Mouse (Mus musculus) liver, adult 2 months (tissue): ENCODE measurements around the gene Sirt6. TPM values are rescaled to one million over a fixed set of nuclear protein-coding genes. Genes with fewer than 3 reads are reported as not detected.
A peak's percentile ranks its signal among the peaks of the same experiment; 100 is the strongest.
"Not testable (repeated sequence)": the region's sequence is repeated elsewhere in the genome, so short reads cannot be mapped to it uniquely, and the experiment has no call there.

Experiments used
- DNase-seq: peaks from one replicate; pipeline ENCODE4 v3.0.0-alpha.2; 2011; ENCODE audit warnings: low read depth, low spot score; ENCODE audit errors: extremely low read depth
- H3K27ac ChIP-seq: fragments of 200-500 bp; replicated peaks from 2 replicates; pipeline ENCODE4 v1.5.1; 2012; ENCODE audit warnings: low read depth, mild to moderate bottlenecking, control low read depth, inconsistent platforms, low read length; ENCODE audit not compliant: insufficient read depth
- H3K27me3 ChIP-seq: fragments of 200-500 bp; 2 replicates; pipeline ENCODE4 v1.6.1; 2012; ENCODE audit warnings: mild to moderate bottlenecking, moderate library complexity, low read length, inconsistent platforms; ENCODE audit not compliant: control insufficient read depth, insufficient read depth
- H3K36me3 ChIP-seq: fragments of 200-500 bp; 2 replicates; pipeline ENCODE4 v1.6.1; 2012; ENCODE audit warnings: low read length, inconsistent platforms; ENCODE audit not compliant: control insufficient read depth, insufficient read depth
- H3K4me1 ChIP-seq: fragments of 200-500 bp; 2 replicates; pipeline ENCODE4 v1.6.1; 2011; ENCODE audit warnings: low read length; ENCODE audit not compliant: control insufficient read depth, insufficient read depth
- H3K4me3 ChIP-seq: fragments of 200-500 bp; 2 replicates; pipeline ENCODE4 v1.5.1; 2011; ENCODE audit warnings: low read depth, mild to moderate bottlenecking, control low read depth, low read length, moderate library complexity; ENCODE audit not compliant: insufficient read depth
- H3K79me2 ChIP-seq: fragments of 200-500 bp; 2 replicates; pipeline ENCODE4 v1.6.1; 2012; ENCODE audit warnings: inconsistent platforms, mild to moderate bottlenecking, low read length, moderate library complexity; ENCODE audit not compliant: control insufficient read depth, insufficient read depth
- H3K9ac ChIP-seq: fragments of 200-500 bp; 2 replicates; pipeline ENCODE4 v1.6.1; 2012; ENCODE audit warnings: low read depth, mild to moderate bottlenecking, control low read depth, inconsistent platforms, low read length
- CTCF ChIP-seq: fragments of 200-500 bp; IDR thresholded peaks from 2 replicates; pipeline ENCODE4 v1.5.1; 2011; ENCODE audit warnings: low read depth, low read length, control low read depth
- POLR2A ChIP-seq: fragments of 200-500 bp; IDR thresholded peaks from 2 replicates; pipeline ENCODE4 v1.6.1; 2011; ENCODE audit warnings: low read length, control low read depth; ENCODE audit not compliant: insufficient read depth; ENCODE audit errors: extremely low read depth
- WGBS: fragments of 180-500 bp; shearing (Covaris S2); methylation state at CpG from one replicate; pipeline ENCODE4 v1.1.7; 2018; 5-methylcytosine and 5-hydroxymethylcytosine counted together
- polyA plus RNA-seq: library from polyadenylated mRNA; depleted of rRNA; stranded (reverse); fragments of >200 nt; gene quantifications from 2 replicates; pipeline ENCODE4 v1.2.3, GENCODE M21; 2012
- total RNA-seq: library from RNA; depleted of rRNA; stranded (reverse); fragments of >200 nt; gene quantifications from 2 replicates; pipeline ENCODE4 v1.2.3, GENCODE M21; 2014

Gene Sirt6
- total and polyA plus RNA-seq, 2 experiments = 1.5 to 9.2 TPM

DNA sequence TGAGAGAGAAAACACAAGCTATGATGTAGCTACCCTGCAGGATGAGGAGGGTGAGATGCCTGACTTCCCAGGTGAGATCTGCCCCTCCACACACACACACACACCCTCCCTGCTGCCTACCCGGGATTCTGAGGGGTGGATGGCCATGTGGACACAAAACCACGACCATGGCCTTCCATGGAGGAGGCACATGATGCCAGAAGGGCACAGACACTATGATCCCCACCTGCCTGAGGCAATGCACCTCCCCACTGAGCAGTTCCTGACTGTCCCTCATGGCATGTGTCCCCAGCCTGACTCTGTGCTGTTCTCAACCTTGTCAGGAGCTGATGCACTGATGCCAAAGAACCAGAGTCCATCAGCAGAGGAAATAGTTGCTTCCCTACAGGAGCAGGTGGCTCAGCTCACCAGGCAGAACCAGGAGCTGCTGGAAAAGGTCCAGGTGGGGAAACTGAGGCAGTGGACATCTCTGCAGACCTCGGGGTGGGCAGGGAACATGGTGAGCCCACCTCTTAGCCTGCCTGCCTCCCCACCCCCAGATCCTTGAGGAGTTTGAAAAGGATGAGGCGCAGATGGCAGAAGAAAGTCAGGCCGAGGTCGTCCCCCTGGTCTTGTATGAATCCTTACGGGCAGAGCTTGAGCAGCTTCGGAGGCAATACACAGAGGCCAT, 14.5 kb upstream of the Sirt6 start:
- no peak overlapping the region for H3K27ac ChIP-seq
- no peaks in the 10 kb centered on the region for H3K27me3 ChIP-seq
- peak; percentile 15 for DNase-seq
- TF ChIP-seq CTCF (no peak), POLR2A (no peak)
- H3K4me3 ChIP-seq = peak overlapping the region; percentile 80; the same call in 1 of the 2 replicates
- WGBS = 84% methylated on average over 8 of the region's 8 CpGs
- no peak overlapping the region for H3K9ac ChIP-seq
- no peaks in the 10 kb centered on the region for H3K36me3 ChIP-seq
- H3K4me1 ChIP-seq = peaks cover 8% of the 10 kb centered on the region
- H3K79me2 ChIP-seq = no peaks in the 10 kb centered on the region

DNA sequence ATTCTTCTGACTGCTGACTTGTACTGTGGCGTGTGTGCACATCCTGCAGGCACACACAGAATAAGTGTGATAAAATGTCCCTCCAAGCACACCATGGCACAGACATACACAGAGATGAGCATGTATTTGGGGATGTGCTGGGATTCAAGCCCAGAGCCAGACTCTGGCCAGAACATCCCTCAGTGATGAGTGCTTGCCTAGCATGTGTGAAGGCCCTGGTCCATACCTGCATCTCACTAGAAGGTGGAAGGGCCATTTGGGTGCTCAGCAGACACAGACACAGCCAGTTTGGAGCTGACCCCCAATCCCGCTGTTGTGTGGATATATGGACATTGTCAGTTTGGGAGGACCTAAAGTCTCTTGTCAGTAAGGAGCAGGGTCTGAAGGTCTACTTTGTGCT, 14.0 kb upstream of the Sirt6 start:
- Histone ChIP-seq H3K27ac (no peak overlapping the region), H3K36me3 (no peaks in the 10 kb centered on the region), H3K79me2 (no peaks in the 10 kb centered on the region), H3K27me3 (no peaks in the 10 kb centered on the region), H3K4me3 (no peak overlapping the region), H3K4me1 (peaks cover 8% of the 10 kb centered on the region), H3K9ac (no peak overlapping the region)
- no peak for DNase-seq
- no peak for TF ChIP-seq CTCF
- TF ChIP-seq POLR2A = no peak
- 86% methylated on average over 2 of the region's 2 CpGs for WGBS

DNA sequence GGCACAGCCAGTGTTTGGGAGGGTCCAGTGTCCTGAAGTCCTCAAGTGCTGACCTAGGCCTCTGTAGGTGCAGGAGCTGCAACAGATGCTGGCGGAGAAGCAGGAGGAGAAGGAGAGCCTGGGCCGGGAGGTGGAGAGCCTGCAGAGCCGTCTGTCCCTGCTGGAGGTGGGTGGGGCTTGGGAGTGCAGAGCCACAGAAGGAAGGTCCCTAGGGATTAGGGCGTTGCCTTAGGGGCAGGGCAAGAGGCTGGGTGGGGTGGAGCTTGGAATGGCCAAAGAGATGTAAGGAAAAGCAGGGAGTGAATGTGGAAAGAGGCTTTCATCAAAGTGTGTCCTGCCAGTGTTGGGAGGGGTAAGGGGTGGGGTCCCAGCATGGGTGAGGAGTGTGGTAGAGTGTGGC, 13.2 kb upstream of the Sirt6 start:
- DNase-seq = not testable (repeated sequence)

DNA sequence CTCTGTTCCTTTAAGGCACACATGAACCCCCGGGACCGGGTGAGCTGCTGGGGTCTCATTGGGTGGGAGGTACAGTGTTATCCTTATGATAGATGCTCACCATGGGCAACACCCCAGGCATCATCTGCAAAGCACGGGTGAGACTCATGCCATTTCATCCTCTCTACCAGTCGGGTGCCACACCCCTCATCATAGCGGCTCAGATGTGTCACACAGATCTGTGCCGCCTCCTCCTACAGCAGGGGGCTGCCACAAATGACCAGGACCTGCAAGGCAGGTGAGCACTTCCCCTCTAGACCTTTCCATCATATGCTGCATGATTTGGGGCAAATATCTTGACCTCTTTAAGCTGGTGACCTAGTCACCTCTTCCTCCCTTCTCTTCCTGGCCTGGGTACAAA, 10.5 kb upstream of the Sirt6 start:
- DNase-seq = no peak
- WGBS = 81% methylated on average over 6 of the region's 6 CpGs
- TF ChIP-seq POLR2A = no peak
- no peak for TF ChIP-seq CTCF
- no peak overlapping the region for H3K4me3 ChIP-seq
- no peak overlapping the region for H3K9ac ChIP-seq
- H3K27me3 ChIP-seq = no peaks in the 10 kb centered on the region
- no peak overlapping the region for H3K27ac ChIP-seq
- H3K79me2 ChIP-seq = no peaks in the 10 kb centered on the region
- peaks cover 8% of the 10 kb centered on the region for H3K4me1 ChIP-seq
- no peaks in the 10 kb centered on the region for H3K36me3 ChIP-seq

More for the DNA sequence above, 13.2 kb upstream of the Sirt6 start:
- H3K4me3 ChIP-seq, H3K36me3 ChIP-seq, H3K79me2 ChIP-seq, H3K9ac ChIP-seq, H3K27ac ChIP-seq, H3K4me1 ChIP-seq, H3K27me3 ChIP-seq: not testable (repeated sequence)
- WGBS = 59% methylated on average over 4 of the region's 4 CpGs

DNA sequence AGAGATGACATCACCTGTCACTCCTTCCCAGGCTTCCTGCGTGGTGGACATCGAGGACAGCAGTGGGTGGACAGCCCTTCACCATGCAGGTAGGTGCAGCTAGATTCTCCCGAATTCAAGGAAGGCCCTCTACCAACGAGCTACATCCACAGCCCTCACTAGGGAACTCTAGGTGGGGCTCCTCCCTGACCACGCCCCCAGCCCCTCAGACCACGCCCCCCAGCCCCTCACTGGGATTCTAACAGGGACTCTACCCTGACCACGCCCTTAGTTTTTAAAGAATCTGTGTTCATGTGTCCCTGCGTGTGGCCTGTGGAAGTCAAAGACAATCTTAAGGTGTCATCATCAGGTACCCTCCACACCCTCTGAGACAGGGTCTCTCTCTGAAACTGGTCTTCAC, 8.7 kb upstream of the Sirt6 start:
- no peak overlapping the region for H3K9ac ChIP-seq
- no peak overlapping the region for H3K27ac ChIP-seq
- no peaks in the 10 kb centered on the region for H3K36me3 ChIP-seq
- H3K4me3 ChIP-seq = no peak overlapping the region
- no peak for DNase-seq
- no peaks in the 10 kb centered on the region for H3K27me3 ChIP-seq
- H3K4me1 ChIP-seq = no peaks in the 10 kb centered on the region
- no peaks in the 10 kb centered on the region for H3K79me2 ChIP-seq
- 32% methylated on average over 8 of the region's 8 CpGs for WGBS
- TF ChIP-seq POLR2A = no peak
- no peak for TF ChIP-seq CTCF

DNA sequence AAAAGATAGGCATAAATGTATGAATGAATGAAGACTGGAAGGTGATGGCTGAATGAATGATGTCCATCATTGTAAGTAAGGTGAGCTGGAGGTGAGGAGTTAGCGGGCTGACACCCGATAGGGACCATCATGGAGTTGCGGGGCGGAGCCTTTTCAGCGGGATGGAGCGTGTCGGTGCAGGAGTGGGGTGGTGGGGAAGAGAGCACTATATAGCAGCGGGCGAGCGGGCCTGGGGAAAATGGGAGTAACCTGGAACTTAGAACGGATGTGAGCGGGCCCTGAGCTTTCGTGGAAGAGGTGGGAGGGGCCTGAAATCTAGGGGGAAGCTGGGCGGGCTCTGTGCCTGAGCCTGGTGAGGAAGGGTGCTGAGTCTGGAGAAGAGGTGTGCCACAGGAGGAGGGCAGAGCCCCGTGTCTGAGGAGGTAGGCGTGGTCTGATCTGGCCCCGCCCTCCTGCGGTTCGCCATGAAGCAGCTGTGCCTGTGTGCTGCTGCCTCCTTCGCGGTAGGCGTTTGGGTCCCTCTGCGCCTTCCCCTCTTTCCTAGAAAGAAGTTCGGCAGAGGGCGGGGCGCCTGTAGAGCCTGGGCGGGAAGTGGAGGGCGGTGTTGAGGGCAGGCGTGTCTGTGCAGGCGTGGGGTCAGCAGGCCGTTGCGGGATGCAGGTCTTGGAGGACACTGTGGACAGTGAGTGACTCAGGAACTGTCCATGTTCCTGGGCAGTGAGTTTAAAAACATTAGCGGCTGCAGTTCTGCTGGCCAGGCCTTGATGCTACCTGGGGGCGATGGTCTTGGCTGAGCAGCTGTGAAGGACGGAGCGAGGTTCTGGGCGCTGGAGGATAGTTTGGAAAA, 5.9 kb upstream of the Sirt6 start:
- H3K4me1 ChIP-seq = no peaks in the 10 kb centered on the region
- H3K4me3 ChIP-seq = peak overlapping the region; percentile 34; the same call in 1 of the 2 replicates
- DNase-seq = peak; percentile 50
- 9% methylated on average over 37 of the region's 37 CpGs for WGBS
- H3K27me3 ChIP-seq = no peaks in the 10 kb centered on the region
- H3K79me2 ChIP-seq = no peaks in the 10 kb centered on the region
- H3K9ac ChIP-seq = peak overlapping the region; percentile 0; the same call in 1 of the 2 replicates
- H3K27ac ChIP-seq = no peak overlapping the region
- TF ChIP-seq CTCF (no peak), POLR2A (no peak)
- no peaks in the 10 kb centered on the region for H3K36me3 ChIP-seq
